Mouse (Mus musculus) macrophage (primary cell): ENCODE measurements around the gene Rftn2. TPM values are rescaled to one million over a fixed set of nuclear protein-coding genes. Genes with fewer than 3 reads are reported as not detected.
A peak's percentile ranks its signal among the peaks of the same experiment; 100 is the strongest.

ENCODE experiments used
- H3K27ac ChIP-seq: fragments of 350-480 bp; formaldehyde crosslinking; 2 replicates; pipeline ENCODE4 v1.9.0; 2021
- H3K36me3 ChIP-seq: fragments of 350-480 bp; formaldehyde crosslinking; 2 replicates; pipeline ENCODE4 v1.9.0; 2021; ENCODE audit errors: inconsistent target
- H3K4me3 ChIP-seq: fragments of 350-480 bp; formaldehyde crosslinking; 2 replicates; pipeline ENCODE4 v1.9.0; 2021; ENCODE audit errors: inconsistent target
- H3K79me2 ChIP-seq: fragments of 350-480 bp; formaldehyde crosslinking; 2 replicates; pipeline ENCODE4 v1.9.0; 2021; ENCODE audit errors: inconsistent target
- WGBS: methylation state at CpG from one replicate; pipeline ENCODE4 v1.1.7; 2026; ENCODE audit warnings: inconsistent platforms; ENCODE audit not compliant: missing documents; 5-methylcytosine and 5-hydroxymethylcytosine counted together
- polyA plus RNA-seq: library from polyadenylated mRNA; stranded (reverse); fragments of 250-400 nt; gene quantifications from 3 replicates; pipeline ENCODE4 v1.2.4, GENCODE M21; 2018; ENCODE audit warnings: inconsistent platforms
- total RNA-seq, 78 experiments: library from RNA; depleted of rRNA; stranded (reverse); fragments of 250-400 nt; gene quantifications; 1 replicate in 9 of 78; 2 replicates in 24 of 78; 3 replicates in 43 of 78; 4 replicates in 2 of 78; pipeline ENCODE4 v1.2.4; 2018; ENCODE audit warnings: inconsistent platforms in 56 of 78

Rftn2 gene
- total RNA-seq (2018; cell fraction: chromatin; rRNA removed): 1 to 10 TPM in 22 of 26 experiments, under 1 TPM in 4; 0.45 to 9.6 (median 2.7) TPM
- 1 to 10 TPM in 25 of 26 experiments, under 1 TPM in 1; 0.86 to 4.1 (median 2.0) TPM for total RNA-seq (2018; cell fraction: cytosol; rRNA removed)
- total RNA-seq (2018; cell fraction: nucleus; rRNA removed): 1 to 10 TPM in 17 of 26 experiments, under 1 TPM in 9; 0.29 to 3.6 (median 1.5) TPM
- polyA plus RNA-seq: 1.1 to 2.8 TPM (median 1.6 TPM) in 3 replicates

DNA sequence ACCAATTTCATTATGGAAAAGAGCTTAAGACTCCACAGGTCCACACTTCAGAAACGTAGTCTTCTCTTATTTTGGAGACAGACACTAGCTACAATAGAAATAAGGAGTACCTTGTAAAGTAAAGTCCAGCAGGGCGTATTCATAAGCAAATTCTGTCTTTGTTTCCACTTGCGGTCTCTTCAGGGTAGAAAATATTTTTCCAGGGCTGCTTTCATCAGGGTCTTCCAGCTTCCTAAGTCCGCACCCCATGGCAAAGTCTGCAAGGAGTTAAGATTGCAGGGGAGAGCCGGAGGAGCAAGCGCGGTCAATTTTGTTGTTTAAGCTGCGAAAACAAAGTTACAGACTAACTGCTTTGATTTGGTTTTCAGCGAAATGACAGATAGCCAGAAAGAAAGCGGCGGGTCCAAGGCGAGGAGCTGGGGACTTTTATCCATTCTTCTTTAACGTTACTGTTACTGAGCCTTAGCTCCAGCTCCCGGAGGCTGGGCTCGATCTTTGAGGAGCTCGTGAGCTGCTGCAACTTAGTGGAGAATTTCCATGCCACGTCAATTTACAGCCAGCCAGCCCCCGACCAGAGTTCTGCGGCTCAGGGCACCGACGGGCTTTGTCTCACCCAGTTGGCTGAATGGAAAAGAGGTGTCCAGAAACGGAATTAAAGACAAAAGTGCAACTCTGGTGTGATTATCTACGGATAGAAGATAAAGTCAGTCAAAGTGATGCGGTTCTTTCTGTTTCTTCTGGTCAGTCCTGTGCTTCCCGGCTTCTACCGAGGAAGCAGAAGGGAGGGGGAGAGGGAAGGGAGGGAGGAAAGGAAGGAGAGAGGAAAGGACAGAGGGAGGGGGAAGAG lies at the start of gene Rftn2:
Rftn2 (minus strand) TSS at position 772 of the 847 bp plus-strand sequence.
- 36% methylated on average over 26 of the region's 26 CpGs for WGBS
- Histone ChIP-seq H3K36me3 (no peaks in the 10 kb centered on the region), H3K79me2 (no peaks in the 10 kb centered on the region), H3K4me3 (peak within 1 kb of the TSS; percentile 20; the same call in 1 of the 2 replicates), H3K27ac (no peak within 1 kb of the TSS)

DNA sequence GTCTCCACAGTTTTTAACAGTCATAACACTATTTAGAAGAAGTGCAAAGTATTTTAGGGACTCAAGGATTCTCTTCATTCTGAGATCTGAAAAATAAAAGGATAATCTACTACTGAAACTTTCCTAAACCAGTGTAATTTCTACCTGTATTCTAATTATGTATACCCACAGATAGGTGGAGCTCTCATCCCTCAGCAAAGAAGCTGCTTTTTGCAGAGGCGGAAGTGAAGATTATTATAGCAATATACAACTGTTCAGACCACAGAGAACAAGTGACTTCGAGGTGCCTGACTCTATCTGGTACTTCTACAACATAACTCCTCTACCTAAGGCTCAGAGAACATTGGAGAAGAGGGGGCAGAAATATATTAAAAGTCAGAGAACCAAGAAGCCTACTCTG lies 38.9 kb upstream of the Rftn2 start:
- Histone ChIP-seq H3K79me2 (no peaks in the 10 kb centered on the region), H3K27ac (no peak overlapping the region), H3K4me3 (no peak overlapping the region), H3K36me3 (no peaks in the 10 kb centered on the region)
- WGBS: 83% methylated on average over 2 of the region's 2 CpGs

DNA sequence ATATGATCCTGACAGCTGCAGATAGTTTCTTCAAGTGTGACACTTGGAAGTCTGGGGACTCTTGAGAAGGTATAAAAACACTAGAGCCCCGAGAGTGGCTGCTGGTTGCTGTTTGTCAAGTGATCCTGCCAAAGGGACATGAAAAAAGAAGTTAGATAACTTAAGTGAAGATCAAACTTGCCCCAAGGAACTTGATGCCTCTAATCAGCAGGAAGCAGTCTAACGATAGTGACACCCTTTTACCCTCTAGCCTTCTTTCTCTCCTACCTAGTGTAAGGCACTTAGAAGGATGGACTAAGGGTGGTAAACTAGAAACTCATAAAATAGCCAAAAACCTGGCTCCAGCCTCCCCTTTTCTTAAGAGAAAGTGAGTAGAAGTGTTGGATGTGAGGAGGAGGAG lies 37.8 kb upstream of the Rftn2 start:
- Histone ChIP-seq H3K79me2 (no peaks in the 10 kb centered on the region), H3K4me3 (no peak overlapping the region), H3K27ac (no peak overlapping the region), H3K36me3 (no peaks in the 10 kb centered on the region)
- WGBS: 89% methylated on average over 2 of the region's 2 CpGs

DNA sequence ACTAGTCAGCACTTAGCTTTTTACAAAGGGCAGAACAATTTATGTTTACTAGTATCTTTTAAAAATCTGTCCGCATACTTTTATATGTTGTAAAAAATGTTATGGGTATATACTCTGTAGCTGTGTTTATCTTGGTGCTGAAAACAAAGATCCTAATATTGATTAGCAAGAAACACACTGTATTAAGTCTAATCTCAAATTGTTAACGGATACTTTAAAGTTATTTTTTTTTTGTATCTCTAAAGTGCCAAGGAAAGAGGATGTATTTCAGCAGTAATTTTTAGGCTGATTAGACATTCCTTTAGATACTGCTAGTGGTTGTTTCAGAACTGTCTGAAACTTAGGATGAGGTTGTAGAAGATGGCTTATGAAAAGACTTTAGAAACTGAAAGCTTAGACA lies 19.8 kb upstream of the Rftn2 start:
- Histone ChIP-seq H3K4me3 (no peak overlapping the region), H3K79me2 (peaks cover 29% of the 10 kb centered on the region), H3K36me3 (no peaks in the 10 kb centered on the region), H3K27ac (no peak overlapping the region)
- WGBS: 89% methylated on average over 2 of the region's 2 CpGs

DNA sequence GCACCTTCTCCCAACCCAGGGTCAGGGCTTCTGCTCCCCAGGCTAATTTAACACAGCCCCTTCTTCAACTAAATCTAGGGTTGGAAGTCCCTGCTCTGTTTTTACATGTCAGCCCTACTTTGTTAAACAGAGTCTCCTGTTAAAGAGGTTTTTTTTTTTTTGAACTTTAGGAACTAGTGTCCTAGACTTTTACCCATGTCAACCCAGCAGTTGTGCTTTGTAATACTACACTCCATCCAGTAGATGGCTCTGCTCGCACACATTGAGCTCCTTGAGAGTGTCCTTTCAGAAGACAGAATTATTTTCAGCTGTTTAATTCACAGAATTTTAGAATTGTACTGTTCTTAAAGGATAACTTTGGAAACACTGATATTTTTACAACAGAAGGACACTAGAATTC lies 12.7 kb upstream of the Rftn2 start:
- Histone ChIP-seq H3K27ac (no peak overlapping the region), H3K36me3 (no peaks in the 10 kb centered on the region), H3K4me3 (peak overlapping the region; percentile 89; the same call in 1 of the 2 replicates), H3K79me2 (peaks cover 69% of the 10 kb centered on the region)
- 0% methylated on average over 1 of the region's 1 CpGs for WGBS

DNA sequence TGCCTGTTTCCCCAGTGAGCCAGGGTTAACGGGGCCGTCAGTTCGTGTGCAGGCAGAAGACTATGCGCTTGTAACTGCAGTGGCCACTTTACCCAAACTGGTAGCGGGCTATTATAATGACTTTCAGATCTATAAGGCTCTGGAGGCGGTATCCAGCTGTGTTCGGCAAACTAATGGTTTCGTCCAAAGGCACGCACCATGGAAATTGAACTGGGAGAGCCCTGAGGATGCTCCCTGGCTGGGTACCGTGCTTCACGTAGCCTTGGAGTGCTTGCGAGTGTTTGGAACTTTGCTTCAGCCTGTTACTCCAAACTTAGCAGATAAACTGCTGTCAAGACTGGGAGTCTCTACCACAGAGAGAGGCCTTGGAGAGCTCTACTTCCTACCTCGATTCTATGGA lies 11.9 kb upstream of the Rftn2 start:
- 29% methylated on average over 13 of the region's 13 CpGs for WGBS
- no peak overlapping the region for H3K27ac ChIP-seq
- H3K36me3 ChIP-seq: no peaks in the 10 kb centered on the region
- peaks cover 61% of the 10 kb centered on the region for H3K79me2 ChIP-seq
- peak overlapping the region; percentile 89 for H3K4me3 ChIP-seq

DNA sequence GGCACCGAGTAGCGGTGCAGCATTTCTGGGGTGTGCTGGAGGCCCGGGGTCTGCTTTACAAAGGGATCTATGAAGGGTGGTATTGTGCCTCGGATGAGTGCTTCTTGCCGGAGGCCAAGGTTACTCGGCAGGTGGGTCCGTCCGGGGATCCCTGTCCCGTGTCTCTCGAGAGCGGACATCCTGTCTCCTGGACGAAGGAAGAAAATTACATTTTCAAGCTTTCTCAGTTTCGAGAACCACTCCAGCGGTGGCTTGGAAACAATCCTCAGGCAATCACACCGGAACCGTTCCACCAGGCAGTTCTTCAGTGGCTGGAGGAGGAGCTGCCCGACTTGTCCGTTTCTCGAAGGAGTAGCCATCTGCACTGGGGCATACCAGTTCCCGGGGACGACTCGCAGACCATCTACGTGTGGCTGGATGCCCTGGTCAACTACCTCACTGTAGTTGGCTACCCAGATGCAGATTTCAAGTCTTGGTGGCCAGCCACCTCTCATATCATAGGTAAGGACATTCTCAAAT lies 11.1 kb upstream of the Rftn2 start:
- H3K36me3 ChIP-seq: no peaks in the 10 kb centered on the region
- peak overlapping the region; percentile 89 for H3K4me3 ChIP-seq
- peaks cover 53% of the 10 kb centered on the region for H3K79me2 ChIP-seq
- WGBS: under 1% methylated on average over 23 of the region's 23 CpGs
- peak overlapping the region; percentile 36; the same call in 1 of the 2 replicates for H3K27ac ChIP-seq

DNA sequence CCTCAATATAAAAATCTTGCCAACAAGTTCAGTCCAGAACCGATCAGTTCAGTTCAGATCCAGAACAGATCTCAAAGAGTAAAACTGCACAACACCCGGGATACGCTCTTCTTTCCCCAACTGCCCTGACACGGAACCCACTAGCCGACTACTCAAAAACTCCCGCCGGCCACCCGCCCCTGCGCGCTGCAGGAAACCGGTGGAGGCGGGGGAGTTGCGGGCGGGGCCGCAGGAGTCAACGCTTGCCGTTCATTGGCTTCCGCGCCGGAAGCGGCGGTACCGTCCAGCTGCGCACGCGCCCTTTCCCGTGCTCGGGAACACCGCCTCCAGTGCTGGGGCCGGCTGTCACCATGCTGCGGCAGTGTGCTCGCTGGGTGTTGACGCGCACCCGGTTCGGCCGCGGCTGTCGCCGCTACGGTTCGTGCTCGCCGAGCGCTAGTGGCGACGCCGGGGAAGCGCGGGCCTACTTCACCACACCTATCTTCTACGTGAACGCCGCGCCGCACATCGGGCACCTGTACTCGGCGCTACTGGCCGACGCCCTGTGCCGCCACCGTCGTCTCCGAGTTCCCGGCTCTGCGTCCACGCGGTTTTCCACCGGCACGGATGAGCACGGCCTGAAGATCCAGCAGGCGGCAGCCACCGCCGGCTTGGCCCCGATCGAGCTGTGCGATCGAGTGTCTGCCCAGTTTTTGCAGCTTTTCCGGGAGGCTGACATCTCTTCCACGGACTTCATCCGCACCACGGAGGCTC lies 10.5 kb upstream of the Rftn2 start, which contains the start of gene Mars2:
Mars2 (plus strand) TSS at position 288 of the 753 bp plus-strand sequence.
- Histone ChIP-seq H3K36me3 (no peaks in the 10 kb centered on the region), H3K27ac (peak within 1 kb of the TSS; percentile 36), H3K79me2 (peaks cover 47% of the 10 kb centered on the region), H3K4me3 (peak within 1 kb of the TSS; percentile 89)
- WGBS: 1% methylated on average over 77 of the region's 82 CpGs

DNA sequence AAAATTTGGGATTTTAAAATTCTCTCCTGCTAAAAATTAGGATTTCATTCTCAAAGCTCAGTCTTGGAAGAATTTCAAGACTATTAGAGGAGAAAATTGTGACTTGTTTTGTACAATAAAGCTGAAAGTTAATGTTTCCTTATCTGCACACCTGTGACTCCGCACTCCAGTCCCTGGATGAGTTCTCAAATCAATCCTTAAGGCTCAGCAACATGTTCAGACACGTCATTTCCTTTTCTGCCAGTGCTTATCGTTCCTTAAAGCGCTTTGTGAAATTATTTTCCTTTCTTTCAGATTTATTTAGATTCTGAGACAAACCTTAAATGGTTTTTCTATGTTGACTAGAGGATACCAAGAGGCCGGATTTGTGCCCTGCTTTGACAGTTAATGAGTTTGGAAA lies 9.9 kb upstream of the Rftn2 start:
- Histone ChIP-seq H3K36me3 (no peaks in the 10 kb centered on the region), H3K27ac (peak overlapping the region; percentile 25; the same call in 1 of the 2 replicates), H3K79me2 (peaks cover 41% of the 10 kb centered on the region), H3K4me3 (peak overlapping the region; percentile 36)
- WGBS: 27% methylated on average over 5 of the region's 5 CpGs

DNA sequence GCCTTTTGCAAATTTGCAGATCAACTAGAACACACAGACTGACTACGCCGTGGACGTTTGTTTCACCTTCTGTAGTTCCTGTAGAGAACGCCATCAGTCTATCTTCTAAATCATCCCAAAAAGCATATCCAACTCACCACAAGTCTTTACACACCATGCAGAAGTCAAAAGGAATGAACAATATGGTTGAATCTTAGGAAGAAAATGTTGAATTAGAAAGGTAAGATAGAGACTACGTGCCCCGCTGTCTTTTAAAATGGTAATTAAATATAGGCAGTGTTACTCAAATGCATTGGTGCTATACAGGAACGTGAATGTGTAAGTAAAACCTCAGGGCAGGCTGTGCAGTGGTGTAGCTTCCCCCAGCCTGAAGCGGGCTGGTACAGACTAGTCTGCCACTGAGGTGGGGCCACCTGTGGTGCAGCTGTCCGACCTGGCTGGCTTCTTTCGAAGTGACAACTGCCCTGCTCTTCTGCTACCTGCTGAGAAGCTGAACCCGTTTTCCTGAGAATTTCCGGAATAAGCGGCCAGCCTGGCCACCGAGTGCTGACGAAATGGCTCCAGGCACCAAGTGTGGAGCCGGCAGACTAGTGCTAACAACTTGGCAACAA lies 8.4 kb upstream of the Rftn2 start:
- WGBS: 80% methylated on average over 15 of the region's 16 CpGs
- Histone ChIP-seq H3K36me3 (no peaks in the 10 kb centered on the region), H3K4me3 (no peak overlapping the region), H3K79me2 (peaks cover 26% of the 10 kb centered on the region), H3K27ac (no peak overlapping the region)

DNA sequence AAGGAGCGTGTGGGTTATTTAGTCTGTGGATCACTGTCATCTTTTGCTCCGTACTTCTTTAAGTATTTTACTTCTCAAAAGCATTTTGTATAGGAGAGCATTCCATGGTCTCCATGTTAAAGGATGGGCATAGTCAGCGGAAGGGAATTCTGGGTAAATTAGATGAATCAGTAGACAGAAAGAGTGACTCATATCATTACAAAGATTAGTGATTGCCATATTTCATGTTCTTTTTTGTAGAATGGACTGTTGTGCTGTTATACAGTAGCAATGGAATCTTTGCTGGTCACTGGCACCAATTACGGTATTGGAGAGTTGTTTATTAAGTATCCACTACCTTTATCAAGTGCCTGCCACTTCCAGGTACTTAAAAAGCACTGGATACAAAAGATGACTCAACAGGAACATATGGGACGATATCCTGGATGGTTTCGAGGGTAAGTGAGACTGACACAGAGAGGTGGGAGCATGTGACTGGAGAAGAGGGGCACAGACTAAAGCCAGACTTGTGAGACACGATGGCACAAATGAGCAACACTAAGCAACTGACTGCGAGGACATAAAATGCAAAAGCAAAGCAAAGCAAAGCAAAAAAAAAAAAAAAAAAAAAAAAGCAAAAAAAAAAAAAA lies 1.8 kb upstream of the Rftn2 start:
- 86% methylated on average over 8 of the region's 8 CpGs for WGBS

DNA sequence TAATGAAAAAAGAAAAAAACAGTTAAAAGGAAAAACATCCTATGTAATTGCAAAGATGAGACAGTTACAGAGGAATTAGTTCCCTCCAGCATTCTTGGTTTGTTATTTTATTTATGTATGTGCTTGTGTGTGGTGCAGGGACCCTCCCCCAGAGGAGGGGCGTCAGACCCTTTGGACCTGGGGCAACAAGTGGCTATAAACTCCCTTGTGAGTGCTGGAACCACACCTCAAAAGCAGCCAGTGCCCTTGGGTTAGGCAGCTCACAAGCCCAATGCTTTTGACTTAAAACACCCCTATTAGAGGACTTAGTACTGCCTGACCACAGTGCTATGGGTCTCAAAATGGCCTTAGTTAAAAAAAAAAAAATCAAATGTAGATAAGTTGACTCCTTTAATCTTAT lies 794 bp upstream of the Rftn2 start:
- Histone ChIP-seq H3K36me3 (no peaks in the 10 kb centered on the region), H3K4me3 (no peak overlapping the region), H3K27ac (no peak overlapping the region), H3K79me2 (no peaks in the 10 kb centered on the region)
- WGBS: 50% methylated on average over 1 of the region's 1 CpGs

More for the DNA sequence above, 1.8 kb upstream of the Rftn2 start:
- Histone ChIP-seq H3K79me2 (no peaks in the 10 kb centered on the region), H3K27ac (no peak overlapping the region), H3K36me3 (no peaks in the 10 kb centered on the region), H3K4me3 (no peak overlapping the region)

DNA sequence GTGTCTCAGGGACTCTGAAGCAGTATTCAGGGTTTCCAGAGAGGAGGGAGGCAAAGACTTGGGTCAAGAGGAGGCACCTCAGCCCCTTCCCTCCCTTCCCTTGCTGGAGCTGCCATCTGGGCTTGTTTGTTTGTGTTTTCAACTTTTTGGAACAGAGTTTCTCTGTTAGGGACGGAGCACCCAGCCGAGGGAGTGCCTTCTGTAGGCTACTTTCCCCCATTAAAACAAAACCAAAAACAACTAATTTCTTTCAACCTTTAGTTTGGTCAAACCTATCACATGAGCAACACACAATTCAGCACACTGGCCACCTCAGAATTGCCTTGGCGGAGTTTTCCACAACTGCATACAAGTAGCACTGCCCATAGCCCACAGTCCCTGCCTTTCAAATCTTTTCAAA lies 1.2 kb downstream of the Rftn2 start:
- Histone ChIP-seq H3K36me3 (no peaks in the 10 kb centered on the region), H3K79me2 (no peaks in the 10 kb centered on the region), H3K27ac (no peak overlapping the region), H3K4me3 (no peak overlapping the region)
- 89% methylated on average over 3 of the region's 3 CpGs for WGBS

DNA sequence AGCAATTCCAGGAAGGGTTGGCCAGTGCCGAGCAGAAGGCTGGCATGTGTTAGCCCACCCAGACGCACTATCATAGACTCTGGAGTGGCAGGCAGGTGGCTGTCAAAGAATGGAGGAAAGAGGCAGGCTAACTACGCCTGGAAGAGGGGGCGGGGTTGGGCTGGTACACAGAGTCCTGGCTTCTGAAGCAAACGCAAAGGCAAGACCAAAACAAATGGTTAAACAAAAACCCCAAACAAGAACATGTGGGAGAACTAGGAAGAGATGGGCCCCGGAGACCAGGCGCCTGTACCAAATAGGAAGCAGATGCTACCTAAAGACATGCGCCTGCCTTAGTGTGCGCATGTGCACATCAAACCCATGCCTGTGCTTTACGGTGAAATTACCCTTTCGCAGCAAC lies 2.5 kb downstream of the Rftn2 start:
- H3K4me3 ChIP-seq: no peak overlapping the region
- no peak overlapping the region for H3K27ac ChIP-seq
- 83% methylated on average over 11 of the region's 11 CpGs for WGBS
- H3K79me2 ChIP-seq: no peaks in the 10 kb centered on the region
- H3K36me3 ChIP-seq: no peaks in the 10 kb centered on the region
